Mouse (Mus musculus) kidney, adult 2 months (tissue): ENCODE results near the gene Capn6.

Experiments used
- CTCF ChIP-seq: fragments of 200-500 bp; conservative IDR thresholded peaks from 2 replicates; pipeline ENCODE4 v1.5.1; 2011; ENCODE audit warnings: low read depth, mild to moderate bottlenecking, control low read depth, low read length, moderate library complexity, mixed read lengths; ENCODE audit not compliant: insufficient read depth, insufficient read length
- POLR2A ChIP-seq: fragments of 200-500 bp; IDR thresholded peaks from one replicate; pipeline ENCODE4 v1.6.1; 2011; ENCODE audit warnings: low read depth, low read length, control low read depth

DNA sequence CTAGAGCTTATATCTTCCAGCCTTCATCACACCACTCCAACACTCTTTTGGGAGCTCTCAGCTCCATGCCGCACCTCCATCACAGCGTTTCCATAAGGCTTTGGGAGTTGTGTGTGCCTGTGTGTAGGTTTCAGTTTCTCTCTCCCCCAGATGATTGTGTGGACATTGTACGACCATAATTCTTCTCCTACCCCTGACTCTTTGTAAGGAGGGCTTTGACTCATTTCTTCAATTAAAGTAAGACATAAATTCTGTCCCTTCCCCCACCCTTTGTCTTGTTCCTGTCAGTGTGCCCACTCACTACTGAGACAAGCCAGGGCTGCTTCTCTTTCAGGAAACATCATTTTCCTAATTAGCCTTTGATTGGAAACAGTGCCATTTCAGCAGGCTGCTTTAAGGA, 24.1 kb upstream of the Capn6 start:
- TF ChIP-seq POLR2A (no peak), CTCF (no peak)
